Mouse (Mus musculus) midbrain, postnatal 0 days (tissue): ENCODE measurements around the gene Topaz1. TPM values are rescaled to one million over a fixed set of nuclear protein-coding genes. Genes with fewer than 3 reads are reported as not detected.

Experiments used
- ATAC-seq: fragments of 200-750 bp; cut with Nextera tagmentation; 2 replicates; pipeline ENCODE4 v1.8.0; 2017; ENCODE audit warnings: moderate number of reproducible peaks, mild to moderate bottlenecking, moderate TSS enrichment, moderate library complexity; ENCODE audit not compliant: low FRiP score
- DNase-seq: peaks from one replicate; pipeline ENCODE4 v3.0.0-alpha.2; 2015; ENCODE audit warnings: low spot score
- H3K27ac ChIP-seq: fragments of 300-500 bp; sonication (generic); 2 replicates; pipeline ENCODE4 v1.5.1; 2014; ENCODE audit warnings: low read depth, mild to moderate bottlenecking, low read length, mixed read lengths
- H3K27me3 ChIP-seq: fragments of 300-500 bp; sonication (generic); 2 replicates; pipeline ENCODE4 v1.6.1; 2014; ENCODE audit warnings: low read length, control low read depth, mixed read lengths; ENCODE audit not compliant: insufficient read depth
- H3K36me3 ChIP-seq: fragments of 300-500 bp; sonication (generic); 2 replicates; pipeline ENCODE4 v1.6.1; 2014; ENCODE audit warnings: low read length, control low read depth, mixed read lengths; ENCODE audit not compliant: insufficient read depth
- H3K4me1 ChIP-seq: fragments of 300-500 bp; sonication (generic); 2 replicates; pipeline ENCODE4 v1.6.1; 2014; ENCODE audit warnings: mild to moderate bottlenecking, control low read depth, antibody characterized with exemption, low read length, mixed read lengths; ENCODE audit not compliant: insufficient read depth
- H3K4me2 ChIP-seq: fragments of 300-500 bp; sonication (generic); 2 replicates; pipeline ENCODE4 v1.6.1; 2014; ENCODE audit warnings: low read depth, mild to moderate bottlenecking, low read length, mixed read lengths; ENCODE audit not compliant: poor library complexity, severe bottlenecking
- H3K4me3 ChIP-seq: fragments of 300-500 bp; sonication (generic); 2 replicates; pipeline ENCODE4 v1.5.1; 2014; ENCODE audit warnings: low read depth, mild to moderate bottlenecking, low read length, moderate library complexity
- H3K9ac ChIP-seq: fragments of 300-500 bp; sonication (generic); replicated peaks from 2 replicates; pipeline ENCODE4 v1.6.1; 2014; ENCODE audit warnings: mild to moderate bottlenecking, low read length, moderate library complexity, mixed read lengths; ENCODE audit not compliant: poor library complexity, severe bottlenecking
- H3K9me3 ChIP-seq: fragments of 300-500 bp; sonication (generic); 2 replicates; pipeline ENCODE4 v1.6.1; 2016; ENCODE audit warnings: low read length, control low read depth
- CTCF ChIP-seq: IDR thresholded peaks from 2 replicates; pipeline ENCODE4 v1.5.1; 2016; ENCODE audit warnings: antibody characterized with exemption, mild to moderate bottlenecking
- WGBS: fragments of 180-500 bp; shearing (Covaris S2); extraction: QIAGEN DNeasy Blood & Tissue Kit; methylation state at CpG from one replicate; pipeline ENCODE4 v1.1.7; 2014; 5-methylcytosine and 5-hydroxymethylcytosine counted together
- polyA plus RNA-seq: library from polyadenylated mRNA; unstranded; fragments of >200 nt; fragmentation: Nextera tagmentation; extraction: Ambion mirVana; gene quantifications from 2 replicates; pipeline ENCODE4 v1.2.1, GENCODE M21; 2015
- total RNA-seq: library from RNA; depleted of rRNA; stranded (reverse); fragments of >200 nt; gene quantifications from 2 replicates; pipeline ENCODE4 v1.2.3, GENCODE M21; 2014

The Topaz1 gene
- total and polyA plus RNA-seq, 2 experiments from 2014 or later = not detected

GRCm38 (mm10) chr9:122805053-122805844, 58.1 kb downstream of the Topaz1 start, which contains the start of gene Tcaim:
Tcaim (plus strand) TSS chr9:122805539.
- WGBS = 7% methylated on average over 41 of the region's 42 CpGs
- Histone ChIP-seq H3K4me2 (peak within 1 kb of the TSS; percentile 89), H3K27ac (peak within 1 kb of the TSS; percentile 92), H3K27me3 (no peaks in the 10 kb centered on the region), H3K4me3 (peak within 1 kb of the TSS; percentile 65), H3K36me3 (peaks cover 5% of the 10 kb centered on the region; the same call in 1 of the 2 replicates), H3K4me1 (peaks cover 4% of the 10 kb centered on the region), H3K9me3 (no peaks in the 10 kb centered on the region), H3K9ac (peak within 1 kb of the TSS; percentile 73)
- DNase-seq (peak; percentile 96), ATAC-seq (peak; percentile 99)
- no peak for TF ChIP-seq CTCF

- ATAC-seq (no peak), DNase-seq (no peak)
- Histone ChIP-seq H3K36me3 (peaks cover 5% of the 10 kb centered on the region; the same call in 1 of the 2 replicates), H3K27me3 (no peaks in the 10 kb centered on the region), H3K27ac (peak overlapping the region; percentile 92), H3K9ac (peak overlapping the region; percentile 73), H3K4me3 (peak overlapping the region; percentile 65), H3K4me1 (peaks cover 4% of the 10 kb centered on the region), H3K9me3 (no peaks in the 10 kb centered on the region), H3K4me2 (peak overlapping the region; percentile 89)
- no peak for TF ChIP-seq CTCF
- 12% methylated on average over 10 of the region's 10 CpGs for WGBS
Observed at GRCm38 (mm10) chr9:122805845-122806341, 58.7 kb downstream of the Topaz1 start.

GRCm38 (mm10) chr9:122807186-122807585, 60.0 kb downstream of the Topaz1 start:
- no peak for TF ChIP-seq CTCF
- 97% methylated on average over 2 of the region's 2 CpGs for WGBS
- ATAC-seq = no peak
- no peaks in the 10 kb centered on the region for H3K27me3 ChIP-seq
- no peak overlapping the region for H3K4me2 ChIP-seq
- H3K36me3 ChIP-seq = peaks cover 7% of the 10 kb centered on the region; the same call in 1 of the 2 replicates
- H3K4me1 ChIP-seq = peaks cover 4% of the 10 kb centered on the region
- no peak overlapping the region for H3K27ac ChIP-seq
- no peak for DNase-seq
- no peaks in the 10 kb centered on the region for H3K9me3 ChIP-seq
- H3K9ac ChIP-seq = no peak overlapping the region
- H3K4me3 ChIP-seq = no peak overlapping the region

GRCm38 (mm10) chr9:122810212-122810611, 63.1 kb downstream of the Topaz1 start:
- no peak for TF ChIP-seq CTCF
- Histone ChIP-seq H3K36me3 (peaks cover 7% of the 10 kb centered on the region), H3K27me3 (no peaks in the 10 kb centered on the region), H3K27ac (no peak overlapping the region), H3K4me1 (peaks cover 4% of the 10 kb centered on the region), H3K4me2 (no peak overlapping the region), H3K9ac (no peak overlapping the region), H3K9me3 (no peaks in the 10 kb centered on the region), H3K4me3 (no peak overlapping the region)
- DNase-seq = no peak
- WGBS = 89% methylated on average over 3 of the region's 3 CpGs
- no peak for ATAC-seq

GRCm38 (mm10) chr9:122812386-122812785, 65.2 kb downstream of the Topaz1 start:
- WGBS = 91% methylated on average over 5 of the region's 5 CpGs
- no peaks in the 10 kb centered on the region for H3K4me1 ChIP-seq
- H3K4me2 ChIP-seq = no peak overlapping the region
- H3K36me3 ChIP-seq = peaks cover 13% of the 10 kb centered on the region
- DNase-seq (no peak), ATAC-seq (no peak)
- no peak for TF ChIP-seq CTCF
- H3K9me3 ChIP-seq = no peaks in the 10 kb centered on the region
- H3K9ac ChIP-seq = no peak overlapping the region
- H3K4me3 ChIP-seq = no peak overlapping the region
- H3K27me3 ChIP-seq = no peaks in the 10 kb centered on the region
- no peak overlapping the region for H3K27ac ChIP-seq

GRCm38 (mm10) chr9:122814775-122815174, 67.6 kb downstream of the Topaz1 start:
- H3K36me3 ChIP-seq = peaks cover 9% of the 10 kb centered on the region
- WGBS = 93% methylated on average over 2 of the region's 2 CpGs
- H3K9me3 ChIP-seq = no peaks in the 10 kb centered on the region

More at GRCm38 (mm10) chr9:122814775-122815174, 67.6 kb downstream of the Topaz1 start:
- no peak overlapping the region for H3K4me2 ChIP-seq
- H3K9ac ChIP-seq = no peak overlapping the region
- DNase-seq (no peak), ATAC-seq (no peak)
- H3K27ac ChIP-seq = no peak overlapping the region
- no peak for TF ChIP-seq CTCF
- no peaks in the 10 kb centered on the region for H3K27me3 ChIP-seq
- no peak overlapping the region for H3K4me3 ChIP-seq
- H3K4me1 ChIP-seq = no peaks in the 10 kb centered on the region
